Comparison of ENCODE assay signal across 9 mouse cellular contexts in genomic region chr10:79766001-79766507, GRCm38 (mm10). TPM values are rescaled to one million over a fixed set of nuclear protein-coding genes. Genes with fewer than 3 reads are reported as not detected.
DNase-seq lines count a peak whose midpoint lies in the region; ATAC-seq and TF ChIP-seq lines count a peak whose summit lies in the region.
"Had no signal": no experiment of that assay in that cellular context is flagged by ENCODE, and none has a peak within 500 bp of the region (broad histone marks: within the 10 kb centered on the region; RNA-seq: fewer than 3 reads in every experiment).

No protein-coding gene starts in this region.

- H3K36me3 ChIP-seq in heart, adult 2 months (ENCODE audit: control insufficient read depth, insufficient read depth, low read length), result no peaks in the 10 kb centered on the region
- peaks cover 49% of the 10 kb centered on the region for H3K36me3 ChIP-seq in G1E (replicated peaks)
- peaks cover 17% of the 10 kb centered on the region for H3K36me3 ChIP-seq in hindbrain, embryonic 12.5 days
- peaks cover 12% of the 10 kb centered on the region for H3K36me3 ChIP-seq in midbrain, embryonic 11.5 days (ENCODE audit: control insufficient read depth, insufficient read depth, low read length)

- 8% methylated on average over 15 of the region's 16 CpGs for WGBS in heart, adult 2 months
- 10% methylated on average over 16 of the region's 16 CpGs for WGBS in hindbrain, embryonic 12.5 days
- 12% methylated on average over 13 of the region's 16 CpGs for WGBS in midbrain, embryonic 11.5 days

- no peak for TF ChIP-seq CTCF in heart, adult 2 months (IDR thresholded peaks at IDR 0.05)
- no peak for TF ChIP-seq CTCF in G1E (IDR thresholded peaks at IDR 0.05; ENCODE audit: low read depth, low read length)

- DNase-seq in heart, adult 2 months, result no peak
- no peak for DNase-seq in heart, adult 8-10 months (ENCODE audit: low spot score)
- no peak for DNase-seq in G1E (ENCODE audit: low spot score)
- no peak for DNase-seq in midbrain, embryonic 11.5 days (ENCODE audit: low spot score, missing footprints)
- no peak for DNase-seq in spleen, adult 12 weeks (ENCODE audit: low spot score)
- DNase-seq in retina, postnatal 1 day, result no peak

- peak overlapping the region; percentile 90 for H3K4me3 ChIP-seq in heart, adult 2 months
- peak overlapping the region; percentile 98 for H3K4me3 ChIP-seq in G1E (ENCODE audit: low read depth, low read length)
- H3K4me3 ChIP-seq in hindbrain, embryonic 12.5 days, result peak overlapping the region; percentile 93
- H3K4me3 ChIP-seq in midbrain, embryonic 11.5 days (ENCODE audit: low read depth, low read length), result peak overlapping the region; percentile 97

- TF ChIP-seq POLR2A in heart, adult 2 months (IDR thresholded peaks at IDR 0.05; ENCODE audit: insufficient read depth, low read depth, low read length), result no peak

- H3K4me2 ChIP-seq in hindbrain, embryonic 12.5 days (replicated peaks), result peak overlapping the region; percentile 92
- peak overlapping the region; percentile 95 for H3K4me2 ChIP-seq in midbrain, embryonic 11.5 days

- no peaks in the 10 kb centered on the region for H3K9me3 ChIP-seq in G1E (replicated peaks)
- no peaks in the 10 kb centered on the region for H3K9me3 ChIP-seq in hindbrain, embryonic 12.5 days (replicated peaks)
- H3K9me3 ChIP-seq in midbrain, embryonic 11.5 days (ENCODE audit: control insufficient read depth, low read length), result no peaks in the 10 kb centered on the region

- H3K27me3 ChIP-seq in heart, adult 2 months (ENCODE audit: control insufficient read depth, insufficient read depth, low read length), result no peaks in the 10 kb centered on the region
- no peaks in the 10 kb centered on the region for H3K27me3 ChIP-seq in G1E (ENCODE audit: insufficient read depth, low read length)
- H3K27me3 ChIP-seq in hindbrain, embryonic 12.5 days, result 0 out of 2 replicates have a peak, but pooled peaks cover 5% of the 10 kb centered on the region
- no peaks in the 10 kb centered on the region for H3K27me3 ChIP-seq in midbrain, embryonic 11.5 days (ENCODE audit: control insufficient read depth, insufficient read depth, low read length)

- peaks cover 4% of the 10 kb centered on the region; the same call in 1 of the 2 replicates for H3K79me2 ChIP-seq in heart, adult 2 months (replicated peaks; ENCODE audit: control insufficient read depth, insufficient read depth, low read length)

- H3K27ac ChIP-seq in heart, adult 2 months, result peak overlapping the region; percentile 88
- H3K27ac ChIP-seq in hindbrain, embryonic 12.5 days, result peak overlapping the region; percentile 94
- H3K27ac ChIP-seq in midbrain, embryonic 11.5 days (ENCODE audit: low read depth, low read length), result peak overlapping the region; percentile 78

- intact Hi-C loops in heart, adult 2 months (cut with DNase I), result loop anchor here (2.0 kb wide), 1 partner anchor 19 kb away; the partner anchor contains the start of gene Polrmt

- peaks cover 14% of the 10 kb centered on the region for H3K4me1 ChIP-seq in heart, adult 2 months (ENCODE audit: control insufficient read depth, insufficient read depth, low read length)
- peaks cover 59% of the 10 kb centered on the region for H3K4me1 ChIP-seq in G1E (ENCODE audit: insufficient read depth, low read depth, low read length)
- H3K4me1 ChIP-seq in hindbrain, embryonic 12.5 days, result peaks cover 31% of the 10 kb centered on the region
- H3K4me1 ChIP-seq in midbrain, embryonic 11.5 days (ENCODE audit: control insufficient read depth, insufficient read depth, low read length), result peaks cover 22% of the 10 kb centered on the region

- peak overlapping the region; percentile 97 for H3K9ac ChIP-seq in heart, adult 2 months (ENCODE audit: low read depth, low read length)
- H3K9ac ChIP-seq in hindbrain, embryonic 12.5 days, result peak overlapping the region; percentile 95
- H3K9ac ChIP-seq in midbrain, embryonic 11.5 days (ENCODE audit: low read length), result peak overlapping the region; percentile 97

- no peak for TF ChIP-seq EP300 in heart, adult 2 months (IDR thresholded peaks at IDR 0.05; ENCODE audit: insufficient read depth, low read depth, low read length)

- no peak for ATAC-seq in G1E (ENCODE audit: extremely low read depth, insufficient number of reproducible peaks, low FRiP score, poor library complexity, severe bottlenecking)
- no peak for ATAC-seq in hindbrain, embryonic 12.5 days (ENCODE audit: low FRiP score)
- ATAC-seq in midbrain, embryonic 11.5 days (ENCODE audit: low FRiP score), result no peak
- no peak for ATAC-seq in erythroid progenitor cell, adult 5-6 weeks (replicated peaks; ENCODE audit: low FRiP score, poor library complexity, severe bottlenecking)

RNA-seq across cellular contexts. Expression of gene Rnf126, which starts 0.7 kb away (rescaled TPM):
- total RNA-seq in heart, adult 2 months (2021), result 10 to 100 TPM; 22.9 to 23.6 TPM
- polyA plus RNA-seq in heart, adult 2 months (2012; rRNA removed), result 41.4 and 48.0 TPM in 2 replicates
- 10 to 100 TPM; 20.2 to 23.2 (median 21.5) TPM for total RNA-seq in heart, adult 8-10 months (2022)
- 109 and 129 TPM in 2 replicates for total RNA-seq in G1E (2014; fragmentation: Nextera tagmentation)
- 23.5 and 25.2 TPM in 2 replicates for total RNA-seq in G1E (2017)
- polyA plus RNA-seq in G1E (2012), result 353 and 382 TPM in 2 replicates
- polyA plus RNA-seq in hindbrain, embryonic 12.5 days (2016; fragmentation: Nextera tagmentation; extraction: Ambion mirVana), result 103 and 108 TPM in 2 replicates
- 69.9 and 81.9 TPM in 2 replicates for polyA plus RNA-seq in midbrain, embryonic 11.5 days (2014; fragmentation: Nextera tagmentation; extraction: Ambion mirVana)
- 40.0 and 58.7 TPM in 2 replicates for total RNA-seq in erythroid progenitor cell, adult 5-6 weeks (2015; ENCODE audit: low replicate concordance)
- 18.3 and 19.4 TPM in 2 replicates for total RNA-seq in erythroid progenitor cell, adult 5-6 weeks (2017; ENCODE audit: low replicate concordance)

RNA-seq across cellular contexts. Expression of gene Fstl3, which starts 11.0 kb away (rescaled TPM):
- 1 to 10 TPM; 3.8 to 4.7 TPM for total RNA-seq in heart, adult 2 months (2021)
- polyA plus RNA-seq in heart, adult 2 months (2012; rRNA removed), result 9.7 and 11.9 TPM in 2 replicates
- 1 to 10 TPM; 2.9 to 5.8 (median 3.6) TPM for total RNA-seq in heart, adult 8-10 months (2022)
- total RNA-seq in G1E (2014; fragmentation: Nextera tagmentation) (not detected in 2 replicates), G1E (2017) (0.12 and 0.22 TPM in 2 replicates)
- 0.05 TPM in 1 of 2 replicates, not detected in the other for polyA plus RNA-seq in G1E (2012)
- 2.3 and 2.7 TPM in 2 replicates for polyA plus RNA-seq in hindbrain, embryonic 12.5 days (2016; fragmentation: Nextera tagmentation; extraction: Ambion mirVana)
- 0.60 and 1.2 TPM in 2 replicates for polyA plus RNA-seq in midbrain, embryonic 11.5 days (2014; fragmentation: Nextera tagmentation; extraction: Ambion mirVana)
- total RNA-seq in erythroid progenitor cell, adult 5-6 weeks (2015; ENCODE audit: low replicate concordance), result 5.4 TPM in 1 of 2 replicates, not detected in the other
- total RNA-seq in erythroid progenitor cell, adult 5-6 weeks (2017; ENCODE audit: low replicate concordance), result 0.38 and 1.3 TPM in 2 replicates

RNA-seq across cellular contexts. Expression of gene Fgf22, which starts 11.2 kb away (rescaled TPM):
- total RNA-seq in heart, adult 2 months (2021), result not detected
- polyA plus RNA-seq in heart, adult 2 months (2012; rRNA removed), result not detected in 2 replicates
- not detected for total RNA-seq in heart, adult 8-10 months (2022)
- not detected in 2 replicates for total RNA-seq in G1E (2014; fragmentation: Nextera tagmentation)
- total RNA-seq in G1E (2017), result 0.44 TPM in 1 of 2 replicates, not detected in the other
- not detected in 2 replicates for polyA plus RNA-seq in G1E (2012)
- 0.42 and 0.72 TPM in 2 replicates for polyA plus RNA-seq in hindbrain, embryonic 12.5 days (2016; fragmentation: Nextera tagmentation; extraction: Ambion mirVana)
- polyA plus RNA-seq in midbrain, embryonic 11.5 days (2014; fragmentation: Nextera tagmentation; extraction: Ambion mirVana), result 0.08 and 0.32 TPM in 2 replicates
- total RNA-seq in erythroid progenitor cell, adult 5-6 weeks (2015; ENCODE audit: low replicate concordance), result not detected in 2 replicates
- not detected in 2 replicates for total RNA-seq in erythroid progenitor cell, adult 5-6 weeks (2017; ENCODE audit: low replicate concordance)
- polyA plus RNA-seq: CD4-positive, CD25-positive, alpha-beta regulatory T cell, adult 4 months had no signal

RNA-seq across cellular contexts. Expression of gene Polrmt, which starts 19.7 kb away (rescaled TPM):
- 10 to 100 TPM; 42.2 to 44.7 TPM for total RNA-seq in heart, adult 2 months (2021)
- polyA plus RNA-seq in heart, adult 2 months (2012; rRNA removed), result 47.0 and 52.3 TPM in 2 replicates
- total RNA-seq in heart, adult 8-10 months (2022), result 10 to 100 TPM; 41.1 to 54.7 (median 47.0) TPM
- total RNA-seq in G1E (2014; fragmentation: Nextera tagmentation), result 44.5 and 50.5 TPM in 2 replicates
- total RNA-seq in G1E (2017), result 16.7 and 17.1 TPM in 2 replicates
- polyA plus RNA-seq in G1E (2012), result 45.3 and 45.5 TPM in 2 replicates
- 42.7 and 47.5 TPM in 2 replicates for polyA plus RNA-seq in hindbrain, embryonic 12.5 days (2016; fragmentation: Nextera tagmentation; extraction: Ambion mirVana)
- 28.5 and 31.2 TPM in 2 replicates for polyA plus RNA-seq in midbrain, embryonic 11.5 days (2014; fragmentation: Nextera tagmentation; extraction: Ambion mirVana)
- 8.0 TPM in 1 of 2 replicates, not detected in the other for total RNA-seq in erythroid progenitor cell, adult 5-6 weeks (2015; ENCODE audit: low replicate concordance)
- total RNA-seq in erythroid progenitor cell, adult 5-6 weeks (2017; ENCODE audit: low replicate concordance), result 0.64 and 4.4 TPM in 2 replicates

RNA-seq across cellular contexts. Expression of gene Prss57, which starts 24.7 kb away (rescaled TPM):
- total RNA-seq in heart, adult 2 months (2021), result not detected
- 0.08 and 0.20 TPM in 2 replicates for polyA plus RNA-seq in heart, adult 2 months (2012; rRNA removed)
- total RNA-seq in heart, adult 8-10 months (2022), result not detected
- total RNA-seq in G1E (2014; fragmentation: Nextera tagmentation) (not detected in 2 replicates), G1E (2017) (0.05 TPM in 1 of 2 replicates, not detected in the other)
- not detected in 2 replicates for polyA plus RNA-seq in G1E (2012)
- polyA plus RNA-seq in hindbrain, embryonic 12.5 days (2016; fragmentation: Nextera tagmentation; extraction: Ambion mirVana), result 0.23 and 0.30 TPM in 2 replicates
- 0.10 and 0.40 TPM in 2 replicates for polyA plus RNA-seq in midbrain, embryonic 11.5 days (2014; fragmentation: Nextera tagmentation; extraction: Ambion mirVana)
- total RNA-seq in erythroid progenitor cell, adult 5-6 weeks (2015; ENCODE audit: low replicate concordance), result 25.6 and 44.0 TPM in 2 replicates
- total RNA-seq in erythroid progenitor cell, adult 5-6 weeks (2017; ENCODE audit: low replicate concordance), result 1.1 and 6.5 TPM in 2 replicates
- polyA plus RNA-seq: CD4-positive, CD25-positive, alpha-beta regulatory T cell, adult 4 months had no signal
